Mouse (Mus musculus) intestine, embryonic 14.5 days (tissue): Measurements from ENCODE around the gene B4galt5. TPM values are rescaled to one million over a fixed set of nuclear protein-coding genes. Genes with fewer than 3 reads are reported as not detected.

Experiments
- ATAC-seq: fragments of 200-750 bp; cut with Nextera tagmentation; replicated peaks from 2 replicates; pipeline ENCODE4 v1.8.0; 2017; ENCODE audit warnings: low read depth, moderate number of reproducible peaks, moderate TSS enrichment, moderate library complexity; ENCODE audit not compliant: low FRiP score, low TSS enrichment
- DNase-seq: peaks from one replicate; pipeline ENCODE4 v3.0.0-alpha.2; 2018; ENCODE audit warnings: low spot score
- H3K27ac ChIP-seq: fragments of 300-500 bp; sonication (generic); 2 replicates; pipeline ENCODE4 v1.5.1; 2014; ENCODE audit warnings: low read depth, mild to moderate bottlenecking, control low read depth
- H3K27me3 ChIP-seq: fragments of 300-500 bp; sonication (generic); replicated peaks from 2 replicates; pipeline ENCODE4 v1.6.1; 2014; ENCODE audit warnings: low read length, control low read depth; ENCODE audit not compliant: control insufficient read depth, insufficient read depth
- H3K36me3 ChIP-seq: fragments of 300-500 bp; sonication (generic); 2 replicates; pipeline ENCODE4 v1.6.1; 2014; ENCODE audit warnings: low read length, control low read depth; ENCODE audit not compliant: control insufficient read depth, insufficient read depth
- H3K4me1 ChIP-seq: fragments of 300-500 bp; sonication (generic); replicated peaks from 2 replicates; pipeline ENCODE4 v1.6.1; 2014; ENCODE audit warnings: low read length, control low read depth, mixed read lengths; ENCODE audit not compliant: control insufficient read depth, insufficient read depth
- H3K4me2 ChIP-seq: fragments of 300-500 bp; sonication (generic); 2 replicates; pipeline ENCODE4 v1.6.1; 2014; ENCODE audit warnings: low read length
- H3K4me3 ChIP-seq: fragments of 300-500 bp; sonication (generic); 2 replicates; pipeline ENCODE4 v1.5.1; 2014; ENCODE audit warnings: low read depth, low read length, control low read depth, mixed read lengths
- H3K9ac ChIP-seq: fragments of 300-500 bp; sonication (generic); 2 replicates; pipeline ENCODE4 v1.6.1; 2014; ENCODE audit warnings: mild to moderate bottlenecking, low read length
- H3K9me3 ChIP-seq: fragments of 300-500 bp; sonication (generic); 2 replicates; pipeline ENCODE4 v1.6.1; 2016; ENCODE audit warnings: low read length, control low read depth; ENCODE audit not compliant: control insufficient read depth
- WGBS: fragments of 180-500 bp; shearing (Covaris S2); extraction: QIAGEN DNeasy Blood & Tissue Kit; methylation state at CpG from one replicate; pipeline ENCODE4 v1.1.7; 2014; 5-methylcytosine and 5-hydroxymethylcytosine counted together
- polyA plus RNA-seq: library from polyadenylated mRNA; unstranded; fragments of >200 nt; fragmentation: Nextera tagmentation; extraction: Ambion mirVana; gene quantifications from 2 replicates; pipeline ENCODE4 v1.2.1, GENCODE M21; 2014

Gene B4galt5
- polyA plus RNA-seq, 1 experiment from 2014 or later: 10.6 TPM

- Histone ChIP-seq H3K9ac (no peak overlapping the region; the same call in 1 of the 2 replicates), H3K27ac (peak overlapping the region; percentile 48; the same call in 1 of the 2 replicates), H3K4me3 (no peak overlapping the region), H3K9me3 (no peaks in the 10 kb centered on the region), H3K4me2 (peak overlapping the region; percentile 38), H3K36me3 (peaks cover 38% of the 10 kb centered on the region), H3K27me3 (no peaks in the 10 kb centered on the region), H3K4me1 (peaks cover 12% of the 10 kb centered on the region)
- DNase-seq (peak; percentile 58), ATAC-seq (peak; percentile 41; the same call in 1 of the 2 replicates)
- WGBS: 65% methylated on average over 15 of the region's 15 CpGs
Observed at GRCm38 (mm10) chr2:167306626-167307541, 42.1 kb downstream of the B4galt5 start.

GRCm38 (mm10) chr2:167306273-167306594, 42.7 kb downstream of the B4galt5 start:
- WGBS: 69% methylated on average over 4 of the region's 4 CpGs
- no peak overlapping the region for H3K4me2 ChIP-seq
- H3K27me3 ChIP-seq: no peaks in the 10 kb centered on the region
- H3K27ac ChIP-seq: no peak overlapping the region
- DNase-seq: no peak
- H3K36me3 ChIP-seq: peaks cover 42% of the 10 kb centered on the region
- no peak for ATAC-seq
- no peak overlapping the region for H3K9ac ChIP-seq
- no peak overlapping the region for H3K4me3 ChIP-seq
- H3K4me1 ChIP-seq: peaks cover 12% of the 10 kb centered on the region
- no peaks in the 10 kb centered on the region for H3K9me3 ChIP-seq

GRCm38 (mm10) chr2:167305382-167306272, 43.4 kb downstream of the B4galt5 start:
- Histone ChIP-seq H3K4me1 (peaks cover 12% of the 10 kb centered on the region), H3K9me3 (no peaks in the 10 kb centered on the region), H3K4me2 (no peak overlapping the region), H3K27ac (no peak overlapping the region), H3K4me3 (no peak overlapping the region), H3K9ac (no peak overlapping the region), H3K27me3 (no peaks in the 10 kb centered on the region), H3K36me3 (peaks cover 40% of the 10 kb centered on the region)
- WGBS: 93% methylated on average over 12 of the region's 13 CpGs
- DNase-seq: no peak
- ATAC-seq: no peak

GRCm38 (mm10) chr2:167304651-167305381, 44.2 kb downstream of the B4galt5 start:
- no peaks in the 10 kb centered on the region for H3K27me3 ChIP-seq
- ATAC-seq (no peak), DNase-seq (no peak)
- H3K9ac ChIP-seq: no peak overlapping the region
- no peak overlapping the region for H3K4me2 ChIP-seq
- H3K36me3 ChIP-seq: peaks cover 42% of the 10 kb centered on the region
- no peak overlapping the region for H3K4me3 ChIP-seq
- H3K27ac ChIP-seq: no peak overlapping the region
- peaks cover 12% of the 10 kb centered on the region for H3K4me1 ChIP-seq
- WGBS: 87% methylated on average over 16 of the region's 16 CpGs
- H3K9me3 ChIP-seq: no peaks in the 10 kb centered on the region

GRCm38 (mm10) chr2:167303806-167304205, 45.2 kb downstream of the B4galt5 start:
- Histone ChIP-seq H3K27ac (no peak overlapping the region), H3K4me1 (peaks cover 12% of the 10 kb centered on the region), H3K9ac (no peak overlapping the region), H3K9me3 (no peaks in the 10 kb centered on the region), H3K4me2 (no peak overlapping the region), H3K27me3 (no peaks in the 10 kb centered on the region), H3K4me3 (no peak overlapping the region), H3K36me3 (peaks cover 50% of the 10 kb centered on the region)
- ATAC-seq (no peak), DNase-seq (no peak)
- WGBS: 91% methylated on average over 6 of the region's 6 CpGs

GRCm38 (mm10) chr2:167303196-167303595, 45.8 kb downstream of the B4galt5 start:
- H3K36me3 ChIP-seq: peaks cover 50% of the 10 kb centered on the region
- DNase-seq (no peak), ATAC-seq (no peak)
- no peak overlapping the region for H3K9ac ChIP-seq
- H3K4me1 ChIP-seq: peaks cover 12% of the 10 kb centered on the region
- no peak overlapping the region for H3K27ac ChIP-seq
- H3K27me3 ChIP-seq: no peaks in the 10 kb centered on the region
- H3K9me3 ChIP-seq: no peaks in the 10 kb centered on the region
- no peak overlapping the region for H3K4me3 ChIP-seq
- no peak overlapping the region for H3K4me2 ChIP-seq
- 81% methylated on average over 8 of the region's 8 CpGs for WGBS

GRCm38 (mm10) chr2:167302641-167303040, 46.3 kb downstream of the B4galt5 start:
- 60% methylated on average over 1 of the region's 1 CpGs for WGBS
- DNase-seq (no peak), ATAC-seq (no peak)
- H3K4me3 ChIP-seq: no peak overlapping the region
- H3K9ac ChIP-seq: no peak overlapping the region
- H3K4me1 ChIP-seq: peaks cover 12% of the 10 kb centered on the region
- H3K27ac ChIP-seq: no peak overlapping the region
- no peaks in the 10 kb centered on the region for H3K27me3 ChIP-seq
- no peak overlapping the region for H3K4me2 ChIP-seq
- no peaks in the 10 kb centered on the region for H3K9me3 ChIP-seq
- H3K36me3 ChIP-seq: peaks cover 50% of the 10 kb centered on the region

GRCm38 (mm10) chr2:167302031-167302430, 47.0 kb downstream of the B4galt5 start:
- H3K9ac ChIP-seq: no peak overlapping the region
- no peak overlapping the region for H3K4me2 ChIP-seq
- H3K36me3 ChIP-seq: peaks cover 50% of the 10 kb centered on the region
- 88% methylated on average over 12 of the region's 12 CpGs for WGBS
- no peak overlapping the region for H3K4me3 ChIP-seq
- ATAC-seq (no peak), DNase-seq (no peak)
- no peak overlapping the region for H3K27ac ChIP-seq
- H3K4me1 ChIP-seq: peaks cover 6% of the 10 kb centered on the region
- H3K27me3 ChIP-seq: no peaks in the 10 kb centered on the region
- no peaks in the 10 kb centered on the region for H3K9me3 ChIP-seq
